Mouse (Mus musculus): ENCODE results near the gene Sept9. TPM values are rescaled to one million over a fixed set of nuclear protein-coding genes. Genes with fewer than 3 reads are reported as not detected.
A peak's percentile ranks its signal among the peaks of the same experiment; 100 is the strongest.

The Sept9 gene
- polyA plus RNA-seq, 2 experiments, result 14.9 to 25.5 TPM

GRCm38 (mm10) chr11:117390001-117390402 is 190.5 kb downstream of the Sept9 start:
- TF ChIP-seq CTCF (IDR thresholded peaks at IDR 0.05; ENCODE audit: low read depth) (peak; percentile 92), EP300 (IDR thresholded peaks at IDR 0.05; ENCODE audit: low read depth) (no peak)
- Histone ChIP-seq H3K27ac (no peak overlapping the region), H3K27me3 (ENCODE audit: control insufficient read depth, insufficient read depth, low read length) (peaks cover 21% of the 10 kb centered on the region), H3K9me3 (ENCODE audit: control insufficient read depth, low read length) (no peaks in the 10 kb centered on the region), H3K4me3 (ENCODE audit: insufficient read depth in 1 of 2, low read depth in 2 of 2, low read length in 2 of 2) (no peak overlapping the region), H3K9ac (replicated peaks) (no peak overlapping the region), H3K4me2 (ENCODE audit: low read depth) (no peak overlapping the region), H3K36me3 (replicated peaks; ENCODE audit: control insufficient read depth, insufficient read depth, low read depth) (no peaks in the 10 kb centered on the region), H3K4me1 (replicated peaks; ENCODE audit: control insufficient read depth in 2 of 2, insufficient read depth in 2 of 2, low read length in 1 of 2) (peaks cover 0 to 10% of the 10 kb centered on the region in 2 experiments; a peak in 1 of 4 replicates)
- ATAC-seq (ENCODE audit: insufficient read depth) (peak; percentile 60; the same call in 1 of the 2 replicates), DNase-seq (ENCODE audit: low read depth in 3 of 3, low spot score in 3 of 3) (peak in 2 of 3 experiments; percentile 26)
- WGBS (ENCODE audit: insufficient replicate concordance), result 16% methylated on average over 12 of the region's 12 CpGs

GRCm38 (mm10) chr11:117390774-117391534 is 191.5 kb downstream of the Sept9 start:
- Histone ChIP-seq H3K9me3 (ENCODE audit: control insufficient read depth, low read length) (no peaks in the 10 kb centered on the region), H3K4me3 (ENCODE audit: insufficient read depth in 1 of 2, low read depth in 2 of 2, low read length in 2 of 2) (no peak overlapping the region), H3K4me1 (replicated peaks; ENCODE audit: control insufficient read depth in 2 of 2, insufficient read depth in 2 of 2, low read length in 1 of 2) (peaks cover 0 to 10% of the 10 kb centered on the region in 2 experiments; a peak in 1 of 4 replicates), H3K27ac (no peak overlapping the region), H3K9ac (replicated peaks) (no peak overlapping the region), H3K36me3 (replicated peaks; ENCODE audit: control insufficient read depth, insufficient read depth, low read depth) (no peaks in the 10 kb centered on the region), H3K4me2 (ENCODE audit: low read depth) (no peak overlapping the region), H3K27me3 (ENCODE audit: control insufficient read depth, insufficient read depth, low read length) (peaks cover 25% of the 10 kb centered on the region)
- DNase-seq (ENCODE audit: low read depth in 3 of 3, low spot score in 3 of 3), result no peak
- TF ChIP-seq EP300 (IDR thresholded peaks at IDR 0.05; ENCODE audit: low read depth), result no peak
- no peak for TF ChIP-seq CTCF (IDR thresholded peaks at IDR 0.05; ENCODE audit: low read depth)
- no peak for ATAC-seq (ENCODE audit: insufficient read depth)
- WGBS (ENCODE audit: insufficient replicate concordance), result 13% methylated on average over 7 of the region's 7 CpGs

GRCm38 (mm10) chr11:117392251-117392650 is 192.8 kb downstream of the Sept9 start:
- Histone ChIP-seq H3K36me3 (replicated peaks; ENCODE audit: control insufficient read depth, insufficient read depth, low read depth) (no peaks in the 10 kb centered on the region), H3K9me3 (ENCODE audit: control insufficient read depth, low read length) (no peaks in the 10 kb centered on the region), H3K4me2 (ENCODE audit: low read depth) (no peak overlapping the region), H3K27me3 (ENCODE audit: control insufficient read depth, insufficient read depth, low read length) (peaks cover 25% of the 10 kb centered on the region), H3K27ac (no peak overlapping the region), H3K4me3 (ENCODE audit: insufficient read depth in 1 of 2, low read depth in 2 of 2, low read length in 2 of 2) (no peak overlapping the region), H3K9ac (replicated peaks) (no peak overlapping the region), H3K4me1 (replicated peaks; ENCODE audit: control insufficient read depth in 2 of 2, insufficient read depth in 2 of 2, low read length in 1 of 2) (peaks cover 0 to 10% of the 10 kb centered on the region in 2 experiments; a peak in 1 of 4 replicates)
- 46% methylated on average over 2 of the region's 2 CpGs for WGBS (ENCODE audit: insufficient replicate concordance)
- ATAC-seq (ENCODE audit: insufficient read depth) (no peak), DNase-seq (ENCODE audit: low read depth in 3 of 3, low spot score in 3 of 3) (no peak)
- TF ChIP-seq CTCF (IDR thresholded peaks at IDR 0.05; ENCODE audit: low read depth) (peak; percentile 79), EP300 (IDR thresholded peaks at IDR 0.05; ENCODE audit: low read depth) (no peak)

- Histone ChIP-seq H3K9me3 (ENCODE audit: control insufficient read depth, low read length) (no peaks in the 10 kb centered on the region), H3K9ac (replicated peaks) (no peak overlapping the region), H3K27ac (no peak overlapping the region), H3K36me3 (replicated peaks; ENCODE audit: control insufficient read depth, insufficient read depth, low read depth) (no peaks in the 10 kb centered on the region), H3K4me3 (ENCODE audit: insufficient read depth in 1 of 2, low read depth in 2 of 2, low read length in 2 of 2) (no peak overlapping the region), H3K4me1 (replicated peaks; ENCODE audit: control insufficient read depth in 2 of 2, insufficient read depth in 2 of 2, low read length in 1 of 2) (peaks cover 0 to 10% of the 10 kb centered on the region in 2 experiments; a peak in 1 of 4 replicates), H3K27me3 (ENCODE audit: control insufficient read depth, insufficient read depth, low read length) (peaks cover 25% of the 10 kb centered on the region), H3K4me2 (ENCODE audit: low read depth) (no peak overlapping the region)
- 47% methylated on average over 4 of the region's 4 CpGs for WGBS (ENCODE audit: insufficient replicate concordance)
- TF ChIP-seq CTCF (IDR thresholded peaks at IDR 0.05; ENCODE audit: low read depth) (no peak), EP300 (IDR thresholded peaks at IDR 0.05; ENCODE audit: low read depth) (no peak)
- ATAC-seq (ENCODE audit: insufficient read depth), result no peak
- no peak for DNase-seq (ENCODE audit: low read depth in 3 of 3, low spot score in 3 of 3)
Measured at GRCm38 (mm10) chr11:117393715-117394114, 194.3 kb downstream of the Sept9 start.
